ENCODE assay signal across 9 mouse cellular contexts in the genomic region with DNA sequence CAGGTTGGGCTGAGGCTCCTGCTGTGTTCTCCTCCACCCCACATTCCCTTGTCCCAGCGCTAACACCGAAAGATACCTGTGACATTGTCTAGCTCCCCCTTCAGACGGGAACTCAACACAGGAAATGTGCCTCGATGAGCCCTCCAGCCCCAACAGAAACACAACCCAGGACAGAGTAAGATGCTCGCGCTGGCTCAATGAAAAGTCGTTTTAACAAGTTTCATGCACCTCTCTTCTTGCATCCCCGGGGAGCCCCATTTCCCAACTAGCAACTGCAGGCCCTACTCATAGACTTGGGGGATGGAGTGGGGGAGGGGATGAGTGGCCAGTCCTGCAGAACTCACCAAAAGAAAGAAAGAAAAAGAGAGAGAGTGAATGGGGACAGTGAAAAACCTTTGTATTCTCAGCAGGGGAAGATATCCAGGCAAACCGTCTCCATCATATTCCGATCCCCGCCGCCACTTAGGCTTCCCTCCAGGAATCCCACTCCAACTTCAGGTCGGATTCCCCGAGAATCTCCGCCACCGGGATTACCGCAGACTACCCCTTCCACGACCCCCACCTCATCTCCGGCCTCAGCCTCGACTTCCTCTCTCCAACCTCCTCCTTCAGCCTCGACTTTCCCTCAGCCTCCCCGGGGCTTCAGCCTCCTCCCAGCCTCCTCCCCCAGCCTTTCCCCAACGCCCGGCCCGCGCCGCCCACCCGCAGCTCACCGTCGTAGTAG. TPM values are rescaled to one million over a fixed set of nuclear protein-coding genes. Genes with fewer than 3 reads are reported as not detected.
DNase-seq lines count a peak whose midpoint lies in the region; ATAC-seq and TF ChIP-seq lines count a peak whose summit lies in the region.
"Had no signal": no experiment of that assay in that cellular context is flagged by ENCODE, and none has a peak within 500 bp of the region (broad histone marks: within the 10 kb centered on the region; RNA-seq: fewer than 3 reads in every experiment).

No protein-coding gene starts in this region.

- H3ac ChIP-seq in myocyte (ENCODE audit: control insufficient read depth, insufficient read length), result peak overlapping the region; percentile 50

- peaks cover 49% of the 10 kb centered on the region for H3K4me1 ChIP-seq in G1E (ENCODE audit: insufficient read depth, low read depth, low read length)
- peaks cover 13% of the 10 kb centered on the region for H3K4me1 ChIP-seq in heart, embryonic 16.5 days (ENCODE audit: control insufficient read depth, insufficient read depth, low read length)
- peaks cover 17% of the 10 kb centered on the region for H3K4me1 ChIP-seq in limb, embryonic 13.5 days

- no peaks in the 10 kb centered on the region for H3K9me3 ChIP-seq in G1E (replicated peaks)
- no peaks in the 10 kb centered on the region for H3K9me3 ChIP-seq in heart, embryonic 16.5 days (replicated peaks; ENCODE audit: control insufficient read depth, low read length)
- no peaks in the 10 kb centered on the region for H3K9me3 ChIP-seq in limb, embryonic 13.5 days

- no peak for TF ChIP-seq POLR2A in myocyte (IDR thresholded peaks at IDR 0.05; ENCODE audit: insufficient read length, low read depth)

- H3K36me3 ChIP-seq in G1E (replicated peaks) (peaks cover 36% of the 10 kb centered on the region), myocyte (ENCODE audit: control insufficient read depth, insufficient read depth) (no peaks in the 10 kb centered on the region)
- no peaks in the 10 kb centered on the region for H3K36me3 ChIP-seq in heart, embryonic 16.5 days (ENCODE audit: control insufficient read depth, insufficient read depth)
- peaks cover 29% of the 10 kb centered on the region for H3K36me3 ChIP-seq in limb, embryonic 13.5 days

- H3K79me2 ChIP-seq in myocyte (ENCODE audit: control insufficient read depth, insufficient read depth), result peaks cover 45% of the 10 kb centered on the region

- ATAC-seq in G1E (ENCODE audit: extremely low read depth, insufficient number of reproducible peaks, low FRiP score, poor library complexity, severe bottlenecking), result no peak
- no peak for ATAC-seq in heart, embryonic 16.5 days (replicated peaks; ENCODE audit: extremely low read depth, insufficient read depth, low FRiP score)
- 0 out of 2 replicates have a peak, but pooled peaks have one; percentile 4 for ATAC-seq in limb, embryonic 13.5 days (ENCODE audit: low FRiP score, low read depth)

- whole genome bisulfite sequencing in heart, embryonic 16.5 days, result under 1% methylated on average over 30 of the region's 30 CpGs
- WGBS in limb, embryonic 13.5 days, result under 1% methylated on average over 30 of the region's 30 CpGs

- TF ChIP-seq CTCF in G1E (IDR thresholded peaks at IDR 0.05; ENCODE audit: low read depth, low read length), result peak; percentile 20; the same call in 1 of the 2 replicates

- DNase-seq in adrenal gland, adult (ENCODE audit: inconsistent age in 2 of 2, low spot score in 1 of 2), result peak; percentile 30 to 70
- no peak for DNase-seq in adrenal gland, postnatal 25 days
- peak; percentile 30 for DNase-seq in G1E (ENCODE audit: low spot score)
- DNase-seq in cerebellum, postnatal 25 days, result peak; percentile 31 to 43
- peak; percentile 54 to 60 for DNase-seq in thymus, postnatal 36 days

- H3K27ac ChIP-seq in heart, embryonic 16.5 days (ENCODE audit: low read length), result peak overlapping the region; percentile 76
- peak overlapping the region; percentile 73; the same call in 1 of the 2 replicates for H3K27ac ChIP-seq in limb, embryonic 13.5 days

- H3K9ac ChIP-seq in heart, embryonic 16.5 days (ENCODE audit: low read length), result peak overlapping the region; percentile 86
- peak overlapping the region; percentile 92 for H3K9ac ChIP-seq in limb, embryonic 13.5 days

- H3K4me3 ChIP-seq in G1E (ENCODE audit: low read depth, low read length), result peak overlapping the region; percentile 90
- H3K4me3 ChIP-seq in heart, embryonic 16.5 days (ENCODE audit: low read length), result peak overlapping the region; percentile 84
- peak overlapping the region; percentile 84 for H3K4me3 ChIP-seq in limb, embryonic 13.5 days
- peak overlapping the region; percentile 84 for H3K4me3 ChIP-seq in myocyte

- H3K27me3 ChIP-seq in G1E (ENCODE audit: insufficient read depth, low read length) (no peaks in the 10 kb centered on the region), myocyte (ENCODE audit: control insufficient read depth, insufficient read depth, insufficient read length) (no peaks in the 10 kb centered on the region)
- H3K27me3 ChIP-seq in heart, embryonic 16.5 days (ENCODE audit: control insufficient read depth, insufficient read depth, low read length), result no peaks in the 10 kb centered on the region
- no peaks in the 10 kb centered on the region for H3K27me3 ChIP-seq in limb, embryonic 13.5 days

- H3K4me2 ChIP-seq in heart, embryonic 16.5 days (ENCODE audit: low read depth, low read length), result peak overlapping the region; percentile 87
- peak overlapping the region; percentile 75 for H3K4me2 ChIP-seq in limb, embryonic 13.5 days (replicated peaks)
- peak overlapping the region; percentile 82 for H3K4me2 ChIP-seq in myocyte (ENCODE audit: low read depth)

TF ChIP-seq in myocyte, 11 proteins besides CTCF, POLR2A, EP300 and RAD21:
- TF ChIP-seq POLR2AphosphoS2 (IDR thresholded peaks at IDR 0.05; ENCODE audit: insufficient read length, low read depth), result no peak
- TF ChIP-seq REST (IDR thresholded peaks at IDR 0.05; ENCODE audit: insufficient read depth, insufficient read length), result no peak

RNA-seq across cellular contexts. Expression of a gene that starts 0.5 kb away (rescaled TPM):
- total RNA-seq in adrenal gland, postnatal 25 days (2021), result 48.0 and 54.5 TPM in 2 replicates
- 79.8 and 86.5 TPM in 2 replicates for total RNA-seq in G1E (2014; fragmentation: Nextera tagmentation)
- 64.5 and 76.7 TPM in 2 replicates for total RNA-seq in G1E (2017)
- 53.7 and 63.6 TPM in 2 replicates for polyA plus RNA-seq in G1E (2012)
- 123 and 139 TPM in 2 replicates for polyA plus RNA-seq in heart, embryonic 16.5 days (2015; fragmentation: Nextera tagmentation; extraction: Ambion mirVana)
- polyA plus RNA-seq in limb, embryonic 13.5 days (2015; fragmentation: Nextera tagmentation; extraction: Ambion mirVana), result 244 and 251 TPM in 2 replicates
- 50.4 TPM for polyA plus RNA-seq in myocyte (2012; fragmentation: generic; extraction: Trizol)

RNA-seq across cellular contexts. Expression of a gene that starts 28.6 kb away (rescaled TPM):
- 61.0 and 68.3 TPM in 2 replicates for total RNA-seq in adrenal gland, postnatal 25 days (2021)
- 14.5 and 18.7 TPM in 2 replicates for total RNA-seq in G1E (2014; fragmentation: Nextera tagmentation)
- 13.4 and 13.6 TPM in 2 replicates for total RNA-seq in G1E (2017)
- polyA plus RNA-seq in G1E (2012), result 38.9 and 47.0 TPM in 2 replicates
- 262 and 287 TPM in 2 replicates for polyA plus RNA-seq in heart, embryonic 16.5 days (2015; fragmentation: Nextera tagmentation; extraction: Ambion mirVana)
- 957 and 1,008 TPM in 2 replicates for polyA plus RNA-seq in limb, embryonic 13.5 days (2015; fragmentation: Nextera tagmentation; extraction: Ambion mirVana)
- polyA plus RNA-seq in myocyte (2012; fragmentation: generic; extraction: Trizol), result 41.6 TPM

RNA-seq across cellular contexts. Expression of a gene that starts 31.4 kb away (rescaled TPM):
- 3.7 and 4.3 TPM in 2 replicates for total RNA-seq in adrenal gland, postnatal 25 days (2021)
- total RNA-seq in G1E (2014; fragmentation: Nextera tagmentation) (3.5 TPM in 1 of 2 replicates, not detected in the other), G1E (2017) (1.7 and 2.1 TPM in 2 replicates)
- polyA plus RNA-seq in G1E (2012) (1.3 and 1.8 TPM in 2 replicates), myocyte (2012; fragmentation: generic; extraction: Trizol) (2.1 TPM)
- 45.9 and 121 TPM in 2 replicates for polyA plus RNA-seq in heart, embryonic 16.5 days (2015; fragmentation: Nextera tagmentation; extraction: Ambion mirVana)
- polyA plus RNA-seq in limb, embryonic 13.5 days (2015; fragmentation: Nextera tagmentation; extraction: Ambion mirVana), result 11.1 and 12.1 TPM in 2 replicates

RNA-seq across cellular contexts. Expression of a gene that starts 36.3 kb away (rescaled TPM):
- total RNA-seq in adrenal gland, postnatal 25 days (2021), result 33.5 and 35.2 TPM in 2 replicates
- total RNA-seq in G1E (2014; fragmentation: Nextera tagmentation) (not detected in 2 replicates), G1E (2017) (not detected in 2 replicates)
- polyA plus RNA-seq in G1E (2012) (not detected in 2 replicates), myocyte (2012; fragmentation: generic; extraction: Trizol) (0.10 TPM)
- 5.1 and 5.7 TPM in 2 replicates for polyA plus RNA-seq in heart, embryonic 16.5 days (2015; fragmentation: Nextera tagmentation; extraction: Ambion mirVana)
- polyA plus RNA-seq in limb, embryonic 13.5 days (2015; fragmentation: Nextera tagmentation; extraction: Ambion mirVana), result 4.5 and 5.1 TPM in 2 replicates
- total RNA-seq: layer of hippocampus, postnatal 10 days had no signal

RNA-seq across cellular contexts. Expression of a gene that starts 51.0 kb away (rescaled TPM):
- not detected in 2 replicates for total RNA-seq in adrenal gland, postnatal 25 days (2021)
- not detected in 2 replicates for total RNA-seq in G1E (2014; fragmentation: Nextera tagmentation)
- not detected in 2 replicates for total RNA-seq in G1E (2017)
- polyA plus RNA-seq in G1E (2012), result 0.31 TPM in 1 of 2 replicates, not detected in the other
- polyA plus RNA-seq in heart, embryonic 16.5 days (2015; fragmentation: Nextera tagmentation; extraction: Ambion mirVana), result not detected in 2 replicates
- not detected in 2 replicates for polyA plus RNA-seq in limb, embryonic 13.5 days (2015; fragmentation: Nextera tagmentation; extraction: Ambion mirVana)
- 0.10 TPM for polyA plus RNA-seq in myocyte (2012; fragmentation: generic; extraction: Trizol)
